Mouse (Mus musculus) B cell, adult 67 days (primary cell): ENCODE data around the gene Nol9. TPM values are rescaled to one million over a fixed set of nuclear protein-coding genes. Genes with fewer than 3 reads are reported as not detected.

ENCODE experiments used
- total RNA-seq, 2 experiments: library from RNA; stranded (reverse); gene quantifications; 4 replicates each; pipeline ENCODE4 v1.2.4; 2023

Gene Nol9
- 10 to 100 TPM; 44.7 to 47.1 TPM for total RNA-seq

GRCm38 (mm10) chr4:152038985-152039830, at the start of gene Nol9:
Gene Nol9 (plus strand): TSS chr4:152039321.

GRCm38 (mm10) chr4:151996173-151996950, 42.8 kb upstream of the Nol9 start, which contains the start of gene Phf13:
Gene Phf13 (minus strand): TSS chr4:151996258.

DNA sequence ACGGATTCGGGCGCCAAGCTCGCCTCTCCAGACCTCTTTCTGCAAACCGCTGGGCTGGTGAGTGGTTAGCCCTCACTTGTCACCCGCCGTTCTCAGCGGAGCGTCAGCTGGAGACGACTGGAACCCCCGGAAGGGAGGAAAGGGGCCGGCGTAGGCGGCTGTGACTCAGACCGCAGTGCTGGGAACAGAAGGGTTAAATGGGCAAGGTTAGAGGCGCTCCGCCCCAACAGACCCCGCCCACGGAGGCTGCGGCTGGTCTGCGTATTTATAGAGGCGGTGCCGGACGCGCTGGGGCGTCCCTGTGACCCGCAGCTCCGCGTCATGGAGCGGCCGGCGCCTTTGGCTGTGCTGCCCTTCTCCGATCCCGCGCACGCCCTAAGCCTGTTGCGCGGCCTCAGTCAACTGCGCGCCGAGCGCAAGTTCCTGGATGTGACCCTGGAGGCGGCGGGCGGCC, 30.5 kb upstream of the Nol9 start, which contains the start of gene Klhl21:
Gene Klhl21, plus strand, starts transcription at position 182 of the 454 bp plus-strand sequence.

GRCm38 (mm10) chr4:152027524-152027923, 11.6 kb upstream of the Nol9 start, which contains the start of gene Zbtb48:
Gene Zbtb48 (minus strand): TSS chr4:152027671.

GRCm38 (mm10) chr4:152038225-152038984, 716 bp upstream of the Nol9 start, which contains the start of gene Tas1r1:
Gene Tas1r1 (minus strand): TSS chr4:152038568.

DNA sequence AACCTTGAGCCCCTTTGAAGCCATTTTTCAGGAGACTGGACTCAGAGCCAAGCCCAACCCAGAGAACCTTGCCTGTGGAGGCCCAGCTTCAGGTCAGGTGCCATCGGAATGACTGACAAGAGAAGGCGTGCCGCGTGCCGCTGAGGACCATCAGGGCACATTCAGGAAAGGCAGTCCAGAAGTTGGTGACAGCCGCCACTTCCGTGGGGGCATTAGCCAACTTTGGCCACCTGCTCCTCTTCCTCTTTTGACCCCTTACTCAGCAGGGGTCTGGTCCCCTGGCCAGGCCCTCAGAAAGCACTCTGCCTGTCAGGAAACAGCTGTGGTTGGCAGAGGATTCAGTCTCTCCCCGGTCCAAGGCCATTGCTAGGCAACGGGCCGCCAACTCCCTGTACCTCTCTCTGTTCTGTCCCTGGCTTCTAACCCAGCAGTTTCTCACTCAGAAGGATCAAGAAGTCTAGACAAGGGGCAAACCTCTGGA, 33.0 kb downstream of the Nol9 start, which contains the start of gene Plekhg5:
Gene Plekhg5, plus strand, starts transcription at position 378 of the 481 bp plus-strand sequence.

Other genes with a start within 250 kb of the Nol9 start
- gene Camta1, start 177.4 kb upstream of the Nol9 start, total RNA-seq: 10 to 100 TPM; 33.4 to 50.5 TPM
- 10 to 100 TPM; 68.8 to 88.4 TPM for gene Dnajc11, start 105.6 kb upstream of the Nol9 start, total RNA-seq
- gene Thap3, start 50.3 kb upstream of the Nol9 start, total RNA-seq: 10 to 100 TPM; 41.3 to 41.7 TPM
- 1 to 10 TPM; 6.5 to 6.8 TPM for gene Phf13, start 43.1 kb upstream of the Nol9 start, total RNA-seq
- 10 to 100 TPM; 18.8 to 20.2 TPM for gene Klhl21, start 30.5 kb upstream of the Nol9 start, total RNA-seq
- 10 to 100 TPM; 21.3 to 32.2 TPM for gene Zbtb48, start 11.7 kb upstream of the Nol9 start, total RNA-seq
- under 1 TPM in 1 of 2 experiments, not detected in 1; 0.83 TPM for gene Tas1r1, start 753 bp upstream of the Nol9 start, total RNA-seq
- gene Plekhg5, start 33.2 kb downstream of the Nol9 start, total RNA-seq: 1 to 10 TPM; 2.6 to 5.9 TPM
- gene Tnfrsf25, start 76.6 kb downstream of the Nol9 start, total RNA-seq: under 1 TPM in 1 of 2 experiments, not detected in 1; 0.32 TPM
- gene Espn, start 113.0 kb downstream of the Nol9 start, total RNA-seq: 1 to 10 TPM; 1.3 to 1.6 TPM
- gene Hes2, start 119.5 kb downstream of the Nol9 start, total RNA-seq: not detected
- gene Acot7, start 138.8 kb downstream of the Nol9 start, total RNA-seq: 1 to 10 TPM; 3.8 to 5.5 TPM
- not detected for gene Gpr153, start 234.9 kb downstream of the Nol9 start, total RNA-seq